7 mouse cellular contexts compared by ENCODE assay signal in genomic region chr11:73137591-73138501, GRCm38 (mm10). TPM values are rescaled to one million over a fixed set of nuclear protein-coding genes. Genes with fewer than 3 reads are reported as not detected.
DNase-seq lines count a peak whose midpoint lies in the region; ATAC-seq lines count a peak whose summit lies in the region.

Gene Haspin (minus strand): TSS chr11:73138294.

- under 1% methylated on average over 81 of the region's 84 CpGs for WGBS in intestine, embryonic 15.5 days
- under 1% methylated on average over 77 of the region's 84 CpGs for WGBS in midbrain, embryonic 10.5 days

- no peaks in the 10 kb centered on the region for H3K27me3 ChIP-seq in intestine, embryonic 15.5 days (replicated peaks)
- H3K27me3 ChIP-seq in midbrain, embryonic 10.5 days (ENCODE audit: low read depth, poor library complexity, severe bottlenecking) = no peaks in the 10 kb centered on the region

- peak within 1 kb of the TSS; percentile 63 for H3K4me2 ChIP-seq in intestine, embryonic 15.5 days (replicated peaks)

- peak within 1 kb of the TSS; percentile 78 for H3K4me3 ChIP-seq in intestine, embryonic 15.5 days (replicated peaks)
- peak within 1 kb of the TSS; percentile 91 for H3K4me3 ChIP-seq in midbrain, embryonic 10.5 days

- H3K9ac ChIP-seq in intestine, embryonic 15.5 days = peak within 1 kb of the TSS; percentile 58

- peak; percentile 97 for ATAC-seq in intestine, embryonic 15.5 days

- peaks cover 6% of the 10 kb centered on the region; the same call in 1 of the 2 replicates for H3K36me3 ChIP-seq in intestine, embryonic 15.5 days
- H3K36me3 ChIP-seq in midbrain, embryonic 10.5 days = peaks cover 38% of the 10 kb centered on the region

- 0 out of 2 replicates have a peak within 1 kb of the TSS, but pooled peaks have one; percentile 5 for H3K27ac ChIP-seq in intestine, embryonic 15.5 days
- peak within 1 kb of the TSS; percentile 93 for H3K27ac ChIP-seq in midbrain, embryonic 10.5 days (replicated peaks)

- intact Hi-C loops in left cerebral cortex, postnatal 25 days (cut with DNase I) = loop anchor here (1.0 to 5.0 kb wide), 2 partner anchors 144 to 1233 kb away; no protein-coding TSS in a partner anchor

- peaks cover 9% of the 10 kb centered on the region; the same call in 1 of the 2 replicates for H3K4me1 ChIP-seq in intestine, embryonic 15.5 days (replicated peaks)
- peaks cover 42% of the 10 kb centered on the region for H3K4me1 ChIP-seq in midbrain, embryonic 10.5 days

- no peaks in the 10 kb centered on the region for H3K9me3 ChIP-seq in intestine, embryonic 15.5 days
- H3K9me3 ChIP-seq in midbrain, embryonic 10.5 days (replicated peaks) = peaks cover 30% of the 10 kb centered on the region

- DNase-seq in adrenal gland, adult (ENCODE audit: inconsistent age in 2 of 2, low spot score in 1 of 2) = peak; percentile 90 to 96
- DNase-seq in embryo, embryonic 10.5 days (ENCODE audit: low spot score) = peak; percentile 95
- peak; percentile 87 for DNase-seq in gastrocnemius, postnatal 25 days
- DNase-seq in left cerebral cortex, postnatal 25 days (ENCODE audit: low spot score in 2 of 2) = peak; percentile 88 to 90
- peak; percentile 94 for DNase-seq in midbrain, embryonic 10.5 days (ENCODE audit: low spot score)
- peak; percentile 91 for DNase-seq in right cerebral cortex, postnatal 4 days

RNA-seq across cellular contexts. Expression of gene Haspin, which starts in this region (rescaled TPM):
- total RNA-seq in gastrocnemius, postnatal 25 days (2021) = under 1 TPM; 0.10 to 0.38 TPM
- 15.2 and 16.5 TPM in 2 replicates for polyA plus RNA-seq in intestine, embryonic 15.5 days (2015; fragmentation: Nextera tagmentation; extraction: Ambion mirVana)
- total RNA-seq in left cerebral cortex, postnatal 25 days (2021) = under 1 TPM; 0.21 to 0.25 TPM
- polyA plus RNA-seq in midbrain, embryonic 10.5 days (2016; fragmentation: Nextera tagmentation; extraction: Ambion mirVana) = 22.4 and 24.5 TPM in 2 replicates

Comparison
In these comparisons a context has a peak if more than half of its experiments do, and no peak if none do; other contexts are left out.
1. Peak in every context shown above with its lines: DNase-seq, ATAC-seq, H3K4me3 ChIP-seq and H3K27ac ChIP-seq.
2. Peak in DNase-seq in gastrocnemius, postnatal 25 days; RNA of the gene not detected or under 1 TPM.
3. Peak in DNase-seq in left cerebral cortex, postnatal 25 days; RNA of the gene not detected or under 1 TPM.